Mouse (Mus musculus) brain, adult 10 weeks (tissue): ENCODE measurements around the gene Gm20708. TPM values are rescaled to one million over a fixed set of nuclear protein-coding genes. Genes with fewer than 3 reads are reported as not detected.

Source experiments
- polyA plus RNA-seq: library from polyadenylated mRNA; stranded (reverse); fragments of 350-450 nt; fragmentation: Illumina TruSeq; extraction: RNeasy Lipid Tissue Mini Kit (QIAGEN cat#74804); gene quantifications from one replicate; pipeline ENCODE4 v1.2.3, GENCODE M21; 2015; ENCODE audit warnings: low read depth, low replicate concordance

The Gm20708 gene
- 0.86 TPM for polyA plus RNA-seq

DNA sequence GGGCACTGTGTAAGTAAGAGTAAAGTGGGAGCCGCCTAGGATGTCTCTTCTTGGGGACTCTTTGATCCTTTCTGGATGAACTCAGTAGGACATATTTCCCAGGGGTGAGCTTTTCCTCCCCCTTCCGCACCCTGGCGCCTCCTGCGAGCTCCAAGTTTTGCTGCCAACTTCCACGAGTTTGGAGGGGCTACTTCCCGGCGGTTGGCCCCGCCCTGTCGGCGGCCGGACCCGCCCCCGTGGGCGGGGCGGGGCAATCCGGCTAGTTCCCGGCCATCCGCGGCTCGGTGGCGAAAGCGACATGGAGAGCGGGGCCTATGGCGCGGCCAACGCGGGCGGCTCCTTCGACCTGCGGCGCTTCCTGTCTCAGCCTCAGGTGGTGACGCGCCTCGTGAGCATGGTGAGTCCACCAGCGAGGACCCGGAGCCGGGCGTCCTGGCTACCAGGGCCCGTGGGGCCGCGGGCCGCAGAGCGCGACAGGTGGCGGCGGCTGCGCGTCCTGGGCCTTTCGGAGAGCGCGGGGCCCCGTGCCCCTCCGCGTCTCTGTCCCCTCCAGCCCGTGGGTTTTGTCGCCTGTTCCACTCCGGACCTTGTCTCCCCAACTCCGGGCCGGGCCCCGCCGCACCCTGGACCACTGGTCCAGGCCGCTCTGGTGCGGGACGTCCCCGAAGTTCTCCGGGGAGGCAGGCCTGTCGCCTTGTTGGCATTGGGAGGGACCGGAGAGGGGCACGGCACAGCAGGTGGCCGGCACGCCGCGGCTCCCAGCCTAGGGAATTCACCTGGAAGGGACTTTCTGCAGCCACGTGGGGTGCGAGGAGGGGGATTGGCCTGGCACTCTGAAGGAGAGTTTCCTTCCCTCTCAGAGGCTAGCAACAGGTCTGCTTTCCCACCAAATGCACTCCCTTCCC, at the start of gene Gm20708, which contains the start of gene Syngr2:
Gene Gm20708, plus strand, starts transcription at position 262 of the 905 bp plus-strand sequence.
Gene Syngr2, plus strand, starts transcription at position 262 of the 905 bp plus-strand sequence.

DNA sequence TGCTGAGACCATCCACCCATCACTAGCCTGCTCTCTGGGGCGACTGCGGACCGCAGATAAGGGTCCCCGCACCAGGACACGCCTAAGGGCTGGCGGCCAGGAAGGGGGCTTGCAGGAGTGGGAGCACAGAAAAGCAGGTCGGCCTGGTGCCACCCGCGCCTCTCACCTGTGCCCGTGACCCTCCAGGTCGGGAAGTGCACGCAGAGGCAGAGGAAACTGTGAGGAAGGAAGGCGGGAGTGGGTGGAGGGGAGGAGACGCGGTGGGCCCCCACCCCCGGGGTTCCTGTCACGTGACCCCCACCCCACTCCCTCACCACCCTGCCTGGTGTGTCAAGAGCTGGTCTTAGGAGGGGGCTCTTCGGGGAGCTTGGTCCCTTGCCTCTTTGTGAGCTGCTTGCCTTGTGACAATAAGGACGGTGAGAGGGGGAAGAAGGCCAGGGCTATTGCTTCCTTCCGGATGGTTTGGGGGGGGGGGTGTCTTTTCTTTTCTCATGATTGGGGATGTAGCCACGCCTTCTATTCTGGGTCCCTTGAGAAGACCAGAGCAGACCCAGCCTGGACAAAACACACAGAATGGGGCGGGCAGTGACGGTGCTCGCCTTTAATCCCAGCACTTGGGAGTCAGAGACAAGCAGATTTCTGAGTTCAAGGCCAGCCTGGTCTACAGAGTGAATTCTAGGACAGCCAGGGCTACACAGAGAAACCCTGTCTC, 27.3 kb upstream of the Gm20708 start, which contains the start of the genes Tmc8 and Tmc6:
Gene Tmc8, plus strand, starts transcription at position 84 of the 712 bp plus-strand sequence.
Gene Tmc6, minus strand, starts transcription at position 206 of the 712 bp plus-strand sequence.

DNA sequence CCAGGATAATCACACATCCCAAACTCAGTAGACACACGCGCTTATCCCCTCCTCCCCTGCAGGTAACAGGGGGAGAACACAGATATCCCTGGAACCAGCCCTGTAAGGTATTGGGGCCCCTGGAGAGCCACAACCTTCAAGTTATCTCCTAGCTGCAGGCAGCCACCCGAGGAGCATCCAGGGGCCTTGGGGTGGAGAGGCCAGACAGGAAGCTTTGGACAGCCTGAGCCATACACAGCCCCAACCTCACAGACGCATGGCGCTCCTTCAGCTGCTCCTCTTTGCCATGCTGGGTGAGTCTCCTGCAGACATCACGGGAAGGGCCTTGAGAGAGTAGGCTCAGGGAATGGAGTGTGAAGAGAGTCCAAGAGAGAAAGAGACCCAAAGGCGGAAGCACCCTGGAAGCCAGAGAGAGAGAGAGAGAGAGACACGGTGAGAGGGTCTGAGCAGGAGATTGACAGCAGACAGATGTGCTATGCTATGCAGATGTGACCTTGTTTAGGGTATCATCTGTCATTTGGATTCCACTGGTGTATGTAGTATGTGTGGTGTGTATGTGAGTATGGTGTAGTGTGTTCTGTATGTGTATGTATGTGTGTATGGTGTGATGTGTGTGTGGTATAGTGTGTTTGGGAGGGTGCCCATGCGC, 11.8 kb upstream of the Gm20708 start, which contains the start of gene 6030468B19Rik:
Gene 6030468B19Rik, plus strand, starts transcription at position 150 of the 649 bp plus-strand sequence.

DNA sequence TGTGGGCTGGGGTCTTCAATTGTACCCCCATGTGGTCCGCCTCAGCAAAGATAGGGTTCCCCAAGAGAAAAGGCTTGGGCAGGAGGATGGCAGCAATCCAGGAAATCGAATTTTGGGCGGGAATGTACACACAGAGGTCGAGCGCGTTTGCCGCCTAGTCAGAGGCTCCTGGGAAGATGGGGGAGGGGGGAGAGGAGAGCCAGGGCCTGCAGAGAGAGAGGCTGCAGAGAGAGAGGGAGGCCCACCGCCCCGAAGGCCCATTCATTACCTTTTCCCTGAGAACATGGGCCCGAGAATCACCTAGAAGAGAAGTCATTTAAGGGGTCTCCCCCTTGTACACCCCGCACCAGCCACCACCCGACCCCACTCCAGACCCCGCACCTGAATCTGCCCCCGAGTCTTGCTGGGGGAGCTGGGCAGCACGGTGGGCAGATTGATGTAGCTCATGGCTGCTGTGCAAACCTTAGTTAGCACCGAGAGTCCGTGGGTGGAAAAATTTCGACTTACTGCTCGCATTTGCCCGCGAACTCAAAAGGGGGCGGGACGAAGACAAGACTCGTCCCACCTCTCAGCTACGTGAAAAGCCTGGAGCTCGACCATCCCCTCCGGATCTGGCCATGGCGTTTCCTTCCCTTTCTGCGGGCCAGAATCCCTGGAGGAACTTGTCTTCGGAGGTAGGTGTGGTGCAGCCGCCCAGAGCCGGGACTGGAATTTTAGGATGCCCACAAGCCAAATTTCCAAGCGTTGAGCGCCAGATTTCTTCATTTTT, 16.0 kb downstream of the Gm20708 start, which contains the start of the genes Afmid and Tk1:
Gene Afmid, plus strand, starts transcription at position 592 of the 769 bp plus-strand sequence.
Gene Tk1, minus strand, starts transcription at position 760 of the 769 bp plus-strand sequence.

DNA sequence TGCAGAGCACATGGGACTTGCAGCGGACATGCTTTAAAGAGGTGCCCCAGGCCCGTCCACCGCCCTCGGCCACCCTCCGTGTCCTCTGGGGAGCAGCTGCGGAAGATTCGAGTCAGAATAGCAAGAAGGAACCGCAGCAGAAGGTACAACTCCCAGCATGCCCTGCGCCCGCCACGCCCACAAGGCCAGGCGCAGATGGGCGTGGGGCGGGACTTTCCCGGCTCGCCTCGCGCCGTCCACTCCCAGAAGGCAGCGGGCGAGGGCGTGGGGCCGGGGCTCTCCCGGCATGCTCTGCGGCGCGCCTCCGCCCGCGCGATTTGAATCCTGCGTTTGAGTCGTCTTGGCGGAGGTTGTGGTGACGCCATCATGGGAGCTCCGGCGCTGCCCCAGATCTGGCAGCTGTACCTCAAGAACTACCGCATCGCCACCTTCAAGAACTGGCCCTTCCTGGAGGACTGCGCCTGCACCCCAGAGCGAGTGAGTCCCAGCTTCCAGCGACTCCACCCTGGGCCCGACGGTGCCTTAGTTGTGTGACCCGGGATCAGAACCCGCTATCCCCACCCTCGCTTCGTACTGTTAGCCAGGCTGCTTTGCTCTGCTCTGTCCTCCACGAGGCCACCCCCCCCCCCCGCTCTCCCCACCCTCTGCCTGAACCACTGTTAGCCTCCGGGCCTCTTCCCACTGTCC, 39.7 kb downstream of the Gm20708 start, which contains the start of gene Birc5:
Gene Birc5, plus strand, starts transcription at position 267 of the 687 bp plus-strand sequence.

DNA sequence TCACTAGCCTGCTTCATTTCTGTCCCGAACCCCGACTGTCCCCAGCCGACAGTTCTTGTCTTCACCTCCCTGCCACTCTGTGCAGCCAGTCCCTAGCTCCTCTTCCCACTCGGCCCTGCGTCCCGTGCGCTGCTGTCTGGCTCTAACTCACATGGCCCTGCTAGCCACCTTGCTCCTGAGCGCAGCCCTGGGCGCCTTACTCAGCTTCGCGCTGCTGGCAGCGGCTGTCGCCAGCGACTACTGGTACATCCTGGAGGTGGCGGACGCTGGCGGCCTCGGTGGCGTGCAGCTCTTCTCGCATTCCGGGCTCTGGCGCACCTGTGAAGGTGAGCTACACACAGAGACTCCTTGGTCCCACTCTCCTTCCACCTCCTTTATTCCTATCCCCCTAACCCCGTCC, 51.1 kb downstream of the Gm20708 start, which contains the start of gene Tmem235:
Gene Tmem235, plus strand, starts transcription at position 152 of the 400 bp plus-strand sequence.

DNA sequence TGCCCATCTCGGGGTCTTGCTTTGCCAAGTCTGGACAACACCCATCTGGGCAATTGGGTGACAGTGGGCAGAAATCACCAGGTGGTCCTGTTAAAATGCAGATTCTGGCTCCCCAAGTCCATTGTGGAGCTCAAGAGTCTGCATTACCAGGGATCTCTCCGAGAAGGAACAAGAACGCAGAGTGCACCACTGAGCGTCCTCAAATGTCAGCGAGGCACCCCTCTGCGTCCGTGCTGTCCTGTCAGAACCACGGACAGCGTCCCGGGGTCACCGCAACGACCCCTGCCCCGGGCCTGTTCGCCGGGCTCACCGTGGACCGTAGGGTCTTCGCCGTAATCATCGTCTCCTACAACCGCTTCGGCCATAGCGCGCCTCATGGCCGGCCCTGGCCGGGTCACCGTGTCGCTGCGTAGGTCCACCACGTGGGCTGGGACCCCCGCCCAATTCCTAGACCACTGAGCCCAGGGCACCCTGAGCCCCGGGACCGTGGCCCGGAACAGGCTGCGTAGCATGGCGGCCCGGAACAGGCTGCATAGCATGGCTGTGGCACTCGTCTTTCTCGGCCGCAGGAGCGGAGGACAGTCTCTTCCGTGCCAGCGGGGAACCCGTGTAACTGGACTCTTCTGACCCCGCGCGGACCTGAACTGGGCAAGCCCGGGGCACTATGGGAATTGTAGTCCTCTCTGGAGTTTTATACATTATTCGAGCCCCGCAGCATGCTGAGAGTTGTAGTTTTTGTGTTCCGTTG, 63.6 kb downstream of the Gm20708 start, which contains the start of gene Tha1:
Gene Tha1, minus strand, starts transcription at position 621 of the 748 bp plus-strand sequence.

Other genes starting within 250 kb of the Gm20708 start
- gene Tnrc6c, start 155.4 kb upstream of the Gm20708 start, polyA plus RNA-seq, result 28.8 TPM
- 0.55 TPM for gene Tmc8, start 27.6 kb upstream of the Gm20708 start, polyA plus RNA-seq
- gene Tmc6, start 27.5 kb upstream of the Gm20708 start, polyA plus RNA-seq, result 8.8 TPM
- not detected for gene 6030468B19Rik, start 12.0 kb upstream of the Gm20708 start, polyA plus RNA-seq
- 14.0 TPM for gene Syngr2, start within 50 bp of the Gm20708 start, polyA plus RNA-seq
- 2.1 TPM for gene Afmid, start 16.3 kb downstream of the Gm20708 start, polyA plus RNA-seq
- gene Tk1, start 16.4 kb downstream of the Gm20708 start, polyA plus RNA-seq, result 0.68 TPM
- gene Birc5, start 39.6 kb downstream of the Gm20708 start, polyA plus RNA-seq, result 2.9 TPM
- gene Tmem235, start 51.1 kb downstream of the Gm20708 start, polyA plus RNA-seq, result not detected
- 4.3 TPM for gene Tha1, start 63.8 kb downstream of the Gm20708 start, polyA plus RNA-seq
- gene Socs3, start 160.4 kb downstream of the Gm20708 start, polyA plus RNA-seq, result 2.1 TPM
- 64.0 TPM for gene Pgs1, start 176.6 kb downstream of the Gm20708 start, polyA plus RNA-seq